Mouse (Mus musculus): ENCODE results near the gene Tmem52.

GRCm38 (mm10) chr4:155491529-155492130, 22.7 kb downstream of the Tmem52 start:
- TF ChIP-seq CTCF (IDR thresholded peaks at IDR 0.05; ENCODE audit: borderline replicate concordance, insufficient read depth, low read length) = no peak
- TF ChIP-seq POLR2A (IDR thresholded peaks at IDR 0.05; ENCODE audit: low read depth, low read length) = no peak
